Mouse (Mus musculus) heart, embryonic 16.5 days (tissue): ENCODE results near the gene Dnajb2. TPM values are rescaled to one million over a fixed set of nuclear protein-coding genes. Genes with fewer than 3 reads are reported as not detected.
A peak's percentile ranks its signal among the peaks of the same experiment; 100 is the strongest.

Experiments used
- ATAC-seq: fragments of 200-750 bp; cut with Nextera tagmentation; replicated peaks from 2 replicates; pipeline ENCODE4 v1.8.0; 2017; ENCODE audit warnings: moderate number of reproducible peaks; ENCODE audit not compliant: insufficient read depth, low FRiP score; ENCODE audit errors: extremely low read depth
- H3K27ac ChIP-seq: fragments of 300-500 bp; sonication (generic); 2 replicates; pipeline ENCODE4 v1.5.1; 2014; ENCODE audit warnings: mild to moderate bottlenecking, low read length, control low read depth, moderate library complexity
- H3K27me3 ChIP-seq: fragments of 300-500 bp; sonication (generic); 2 replicates; pipeline ENCODE4 v1.6.1; 2014; ENCODE audit warnings: low read length, mixed read lengths; ENCODE audit not compliant: control insufficient read depth, insufficient read depth
- H3K36me3 ChIP-seq: fragments of 300-500 bp; sonication (generic); 2 replicates; pipeline ENCODE4 v1.6.1; 2014; ENCODE audit not compliant: control insufficient read depth, insufficient read depth
- H3K4me1 ChIP-seq: fragments of 300-500 bp; sonication (generic); 2 replicates; pipeline ENCODE4 v1.6.1; 2014; ENCODE audit warnings: low read length, mixed read lengths; ENCODE audit not compliant: control insufficient read depth, insufficient read depth
- H3K4me2 ChIP-seq: fragments of 300-500 bp; sonication (generic); 2 replicates; pipeline ENCODE4 v1.6.1; 2014; ENCODE audit warnings: low read depth, mild to moderate bottlenecking, control low read depth, low read length
- H3K4me3 ChIP-seq: fragments of 300-500 bp; sonication (generic); 2 replicates; pipeline ENCODE4 v1.5.1; 2014; ENCODE audit warnings: mild to moderate bottlenecking, control low read depth, low read length
- H3K9ac ChIP-seq: fragments of 300-500 bp; sonication (generic); 2 replicates; pipeline ENCODE4 v1.6.1; 2014; ENCODE audit warnings: low read length, control low read depth
- H3K9me3 ChIP-seq: fragments of 300-500 bp; sonication (generic); replicated peaks from 2 replicates; pipeline ENCODE4 v1.6.1; 2016; ENCODE audit warnings: low read length; ENCODE audit not compliant: control insufficient read depth
- WGBS: fragments of 180-500 bp; shearing (Covaris S2); extraction: QIAGEN DNeasy Blood & Tissue Kit; methylation state at CpG from one replicate; pipeline ENCODE4 v1.1.7; 2014; 5-methylcytosine and 5-hydroxymethylcytosine counted together
- polyA plus RNA-seq: library from polyadenylated mRNA; unstranded; fragments of >200 nt; fragmentation: Nextera tagmentation; extraction: Ambion mirVana; gene quantifications from 2 replicates; pipeline ENCODE4 v1.2.1, GENCODE M21; 2015

Gene Dnajb2
- polyA plus RNA-seq, 1 experiment from 2014 or later, result 46.0 TPM

DNA sequence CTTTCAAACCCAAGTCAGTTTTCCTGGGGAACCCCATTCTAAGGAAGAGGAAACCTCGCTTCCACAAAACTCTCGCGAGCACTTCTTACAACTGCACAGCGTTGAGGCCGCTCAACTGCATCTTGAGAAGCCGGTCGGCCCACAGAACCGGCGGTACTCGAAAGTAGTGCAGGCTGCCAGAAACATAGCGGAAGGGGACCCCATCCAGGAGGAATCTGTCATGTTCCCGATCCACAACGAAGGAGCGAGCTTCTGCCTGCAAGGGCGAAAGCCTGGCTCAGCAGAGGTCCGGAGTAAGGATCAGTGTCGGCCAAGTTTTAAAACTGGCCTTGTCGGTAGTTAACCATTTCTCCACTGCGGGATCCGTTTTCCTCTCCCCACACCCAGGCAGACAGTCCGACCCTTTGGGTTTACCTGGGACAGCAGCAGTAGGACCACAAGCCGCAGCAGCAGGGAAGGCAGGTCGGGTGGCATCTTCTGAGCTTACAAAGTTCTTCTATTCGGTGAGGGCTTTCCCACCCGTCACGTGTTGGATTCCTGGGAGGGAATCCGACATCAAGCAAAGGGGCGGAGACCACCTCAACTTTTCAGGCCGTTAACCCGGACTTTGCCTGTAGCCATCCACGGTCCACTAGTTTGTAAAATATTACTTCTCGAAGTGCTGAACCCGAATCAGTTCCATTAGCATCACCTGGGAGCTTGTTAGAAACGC is 27.1 kb upstream of the Dnajb2 start:
- peaks cover 2% of the 10 kb centered on the region for H3K27me3 ChIP-seq
- ATAC-seq, result no peak
- peak overlapping the region; percentile 71 for H3K9ac ChIP-seq
- H3K27ac ChIP-seq, result no peak overlapping the region
- 11% methylated on average over 34 of the region's 34 CpGs for WGBS
- H3K4me1 ChIP-seq, result peaks cover 18% of the 10 kb centered on the region
- H3K9me3 ChIP-seq, result no peaks in the 10 kb centered on the region
- H3K4me3 ChIP-seq, result peak overlapping the region; percentile 53
- H3K36me3 ChIP-seq, result peaks cover 15% of the 10 kb centered on the region
- peak overlapping the region; percentile 68 for H3K4me2 ChIP-seq

DNA sequence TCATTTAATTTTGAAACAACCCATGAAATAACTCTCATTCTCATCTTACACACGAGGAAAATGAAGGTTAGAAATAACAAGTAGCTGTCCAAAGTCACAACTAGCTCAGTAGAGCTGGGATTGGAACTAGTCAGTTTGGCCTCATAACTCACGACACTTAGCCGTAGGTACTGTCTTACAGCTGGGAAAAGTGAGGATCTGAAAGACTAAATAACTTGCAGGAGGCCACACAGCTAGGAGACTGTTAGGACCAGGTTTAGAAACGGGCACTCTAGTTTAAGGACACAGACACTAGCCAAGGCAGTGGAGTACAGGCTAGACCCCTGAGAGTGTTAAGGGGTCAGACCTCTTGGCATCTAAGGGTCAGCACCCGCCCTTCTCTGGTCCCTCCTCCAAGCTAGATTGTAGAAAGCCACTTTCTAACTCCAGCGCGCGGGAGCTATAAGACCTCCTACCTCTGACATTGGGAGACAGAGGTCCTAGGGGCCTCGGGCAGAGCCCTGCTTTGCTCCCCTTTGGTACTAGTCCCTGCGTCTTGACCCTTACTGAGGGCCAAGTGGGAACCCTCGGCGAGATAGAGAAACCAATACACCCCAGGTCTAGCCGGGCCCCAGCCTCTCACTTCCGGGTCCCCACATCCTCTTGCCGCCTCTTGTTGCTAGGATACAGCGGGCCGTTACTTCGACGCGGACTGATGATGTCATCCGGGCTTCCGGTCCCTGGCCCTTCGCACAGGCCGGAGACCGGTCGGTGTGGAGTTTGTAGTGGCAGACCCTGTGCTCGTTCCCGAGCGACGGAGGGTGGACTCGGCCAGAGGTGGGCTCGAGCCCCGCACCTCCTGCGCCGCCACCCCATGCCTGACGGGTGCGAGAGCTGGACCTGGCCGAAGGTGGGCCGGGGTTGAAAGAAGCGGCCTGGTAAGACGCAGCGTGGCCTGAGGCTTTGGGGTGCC is 25.8 kb upstream of the Dnajb2 start, which contains the start of the genes Glb1l and Stk16:
Glb1l (minus strand) TSS at position 678 of the 952 bp plus-strand sequence.
Stk16 (plus strand) TSS at position 703 of the 952 bp plus-strand sequence.
- peaks cover 18% of the 10 kb centered on the region for H3K4me1 ChIP-seq
- H3K9ac ChIP-seq, result peak within 1 kb of the TSS; percentile 91
- peaks cover 2% of the 10 kb centered on the region for H3K27me3 ChIP-seq
- H3K27ac ChIP-seq, result no peak within 1 kb of the TSS
- ATAC-seq, result peak; percentile 93
- peak within 1 kb of the TSS; percentile 80 for H3K4me2 ChIP-seq
- peak within 1 kb of the TSS; percentile 77 for H3K4me3 ChIP-seq
- H3K36me3 ChIP-seq, result peaks cover 18% of the 10 kb centered on the region
- WGBS, result 5% methylated on average over 42 of the region's 42 CpGs
- no peaks in the 10 kb centered on the region for H3K9me3 ChIP-seq

- H3K4me2 ChIP-seq, result peak overlapping the region; percentile 80
- H3K4me3 ChIP-seq, result peak overlapping the region; percentile 77
- H3K27me3 ChIP-seq, result peaks cover 2% of the 10 kb centered on the region
- no peak overlapping the region for H3K27ac ChIP-seq
- no peaks in the 10 kb centered on the region for H3K9me3 ChIP-seq
- peaks cover 22% of the 10 kb centered on the region for H3K36me3 ChIP-seq
- H3K4me1 ChIP-seq, result peaks cover 18% of the 10 kb centered on the region
- peak overlapping the region; percentile 91 for H3K9ac ChIP-seq
- WGBS, result 11% methylated on average over 17 of the region's 17 CpGs
- ATAC-seq, result no peak
Observed at GRCm38 (mm10) chr1:75211141-75211708, 25.0 kb upstream of the Dnajb2 start.

GRCm38 (mm10) chr1:75212542-75212941 is 23.7 kb upstream of the Dnajb2 start:
- 75% methylated on average over 4 of the region's 4 CpGs for WGBS
- Histone ChIP-seq H3K27me3 (peaks cover 2% of the 10 kb centered on the region), H3K4me3 (no peak overlapping the region), H3K4me2 (no peak overlapping the region), H3K4me1 (peaks cover 20% of the 10 kb centered on the region), H3K36me3 (peaks cover 22% of the 10 kb centered on the region), H3K9me3 (no peaks in the 10 kb centered on the region), H3K9ac (no peak overlapping the region), H3K27ac (no peak overlapping the region)
- ATAC-seq, result no peak

- Histone ChIP-seq H3K4me2 (no peak overlapping the region), H3K27ac (no peak overlapping the region), H3K4me3 (no peak overlapping the region), H3K27me3 (peaks cover 2% of the 10 kb centered on the region), H3K36me3 (peaks cover 22% of the 10 kb centered on the region), H3K9me3 (no peaks in the 10 kb centered on the region), H3K4me1 (peaks cover 23% of the 10 kb centered on the region), H3K9ac (no peak overlapping the region)
- 72% methylated on average over 7 of the region's 7 CpGs for WGBS
- ATAC-seq, result no peak
Observed at GRCm38 (mm10) chr1:75213096-75213495, 23.1 kb upstream of the Dnajb2 start.

DNA sequence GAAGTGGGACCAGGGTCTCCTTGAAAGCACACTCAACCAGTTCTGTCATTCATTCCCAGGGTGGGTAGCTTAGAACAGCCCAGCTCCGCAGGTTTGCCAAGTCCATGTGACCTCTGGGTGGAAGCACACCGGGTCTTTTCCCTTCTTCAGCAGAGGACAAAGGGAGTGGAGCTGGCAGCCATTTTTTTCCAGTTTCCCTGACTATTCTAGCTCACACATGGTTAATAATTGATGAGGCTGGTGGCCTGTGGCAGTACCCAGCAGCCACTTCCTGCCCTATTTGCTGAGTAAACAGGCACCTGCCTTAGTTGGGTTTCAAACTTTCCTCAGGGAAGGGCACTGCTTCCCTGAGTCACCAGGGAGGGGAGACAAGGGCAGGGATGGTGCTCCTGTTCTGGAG is 21.8 kb upstream of the Dnajb2 start:
- Histone ChIP-seq H3K27me3 (no peaks in the 10 kb centered on the region; the same call in 1 of the 2 replicates), H3K4me2 (no peak overlapping the region), H3K27ac (peak overlapping the region; percentile 30; the same call in 1 of the 2 replicates), H3K9me3 (no peaks in the 10 kb centered on the region), H3K4me1 (peaks cover 24% of the 10 kb centered on the region), H3K36me3 (peaks cover 22% of the 10 kb centered on the region), H3K4me3 (no peak overlapping the region), H3K9ac (no peak overlapping the region)
- 73% methylated on average over 2 of the region's 2 CpGs for WGBS
- no peak for ATAC-seq

GRCm38 (mm10) chr1:75214886-75215285 is 21.3 kb upstream of the Dnajb2 start:
- Histone ChIP-seq H3K4me3 (no peak overlapping the region), H3K36me3 (peaks cover 22% of the 10 kb centered on the region), H3K9ac (no peak overlapping the region), H3K9me3 (no peaks in the 10 kb centered on the region), H3K4me2 (no peak overlapping the region), H3K27me3 (no peaks in the 10 kb centered on the region; the same call in 1 of the 2 replicates), H3K4me1 (peaks cover 26% of the 10 kb centered on the region), H3K27ac (peak overlapping the region; percentile 32; the same call in 1 of the 2 replicates)
- WGBS, result 61% methylated on average over 5 of the region's 5 CpGs
- no peak for ATAC-seq

DNA sequence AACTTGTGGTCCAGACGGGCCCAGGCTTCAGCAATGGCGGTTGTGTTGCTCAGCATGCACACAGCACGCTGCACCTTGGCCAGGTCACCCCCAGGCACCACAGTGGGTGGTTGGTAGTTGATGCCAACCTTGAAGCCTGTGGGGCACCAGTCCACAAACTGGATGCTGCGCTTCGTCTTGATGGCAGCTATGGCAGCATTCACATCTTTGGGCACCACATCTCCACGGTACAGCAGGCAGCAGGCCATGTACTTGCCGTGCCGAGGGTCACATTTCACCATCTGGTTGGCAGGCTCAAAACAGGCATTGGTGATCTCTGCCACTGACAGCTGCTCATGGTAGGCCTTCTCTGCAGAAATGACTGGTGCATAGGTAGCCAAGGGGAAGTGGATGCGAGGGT is 20.4 kb upstream of the Dnajb2 start:
- Histone ChIP-seq H3K36me3 (peaks cover 22% of the 10 kb centered on the region), H3K9ac (no peak overlapping the region), H3K27me3 (peaks cover 5% of the 10 kb centered on the region; the same call in 1 of the 2 replicates), H3K9me3 (no peaks in the 10 kb centered on the region), H3K27ac (no peak overlapping the region), H3K4me2 (no peak overlapping the region), H3K4me1 (peaks cover 22% of the 10 kb centered on the region), H3K4me3 (no peak overlapping the region)
- 91% methylated on average over 9 of the region's 9 CpGs for WGBS
- ATAC-seq, result no peak
